Mouse (Mus musculus) NIH3T3 (cell line): Measurements from ENCODE around the gene Twsg1.
"Not testable (repeated sequence)": the region's sequence is repeated elsewhere in the genome, so short reads cannot be mapped to it uniquely, and the experiment has no call there.

Source experiments
- DNase-seq: peaks from one replicate; pipeline ENCODE4 v3.0.0-alpha.2; 2012; ENCODE audit warnings: low read depth

Twsg1 gene

DNA sequence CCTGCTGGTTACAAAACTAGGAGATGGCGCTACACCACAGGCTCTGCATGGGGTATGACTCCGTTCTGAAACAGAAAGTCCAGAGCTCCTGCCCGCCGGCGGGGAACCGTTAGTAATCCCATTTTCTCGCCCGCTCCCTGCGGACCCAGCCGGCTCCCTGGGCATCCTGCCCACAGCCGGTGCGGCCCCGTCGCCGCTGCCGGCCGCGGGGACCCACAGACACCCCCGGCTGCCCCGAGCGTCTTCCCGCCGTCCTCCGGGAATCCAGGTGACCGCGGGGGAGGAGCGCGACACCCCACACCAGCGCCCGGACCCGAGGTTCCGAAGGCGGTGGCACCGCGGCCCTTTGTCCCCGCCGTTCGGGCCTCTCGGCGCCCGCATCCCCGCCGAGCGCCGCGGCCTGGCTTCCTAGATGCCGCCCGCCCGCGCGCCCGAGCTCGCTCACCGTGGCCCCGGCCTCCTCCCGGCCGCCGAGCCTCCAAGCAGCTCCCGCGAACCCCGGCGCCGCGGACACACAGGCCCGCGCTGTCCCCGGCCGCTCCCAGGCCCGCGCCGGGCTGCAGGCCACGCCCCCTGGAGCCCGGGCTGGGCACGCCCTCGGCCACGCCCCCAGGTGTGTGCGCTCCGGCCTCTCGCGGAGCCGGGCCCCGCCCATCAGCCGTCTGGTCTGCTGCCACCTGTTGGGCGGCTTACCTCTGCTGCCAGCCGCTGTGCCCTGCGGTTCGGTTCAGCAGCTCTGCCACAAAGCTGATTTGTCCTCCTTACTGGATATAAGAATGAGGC lies at the start of gene Twsg1:
TSS of gene Twsg1 (minus strand) at position 605 of the 783 bp plus-strand sequence.
- peak; percentile 96 for DNase-seq

DNA sequence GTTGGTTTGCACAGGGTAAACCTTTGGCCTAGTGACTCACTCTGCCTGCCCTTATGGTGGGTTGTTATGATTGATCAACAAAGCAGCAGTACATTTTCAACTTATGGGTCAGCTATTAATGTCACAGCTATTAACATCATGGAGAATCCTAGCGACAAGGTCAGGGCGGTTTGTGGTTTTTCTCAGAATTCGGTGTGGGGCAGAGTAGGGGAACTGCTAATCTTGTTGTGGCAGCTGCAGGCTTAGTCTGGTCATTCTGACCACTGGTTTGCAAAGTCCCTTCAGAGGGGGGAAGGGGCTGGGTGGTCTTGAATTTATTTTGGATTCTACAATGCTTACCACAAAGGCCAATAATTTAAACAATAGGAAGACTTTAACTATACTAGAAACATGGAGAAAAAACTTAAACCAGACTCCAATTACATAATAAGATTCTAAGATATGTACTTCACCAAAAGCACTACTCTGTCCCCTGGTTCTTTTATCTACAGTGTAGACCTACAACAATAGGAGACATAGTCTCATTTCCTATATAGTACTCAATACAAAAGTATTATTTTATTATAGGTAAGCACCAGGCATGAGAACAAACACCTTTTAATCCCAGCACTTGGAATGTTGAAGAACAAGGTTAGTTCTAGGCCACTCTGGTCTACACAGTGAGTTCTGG lies 37.3 kb upstream of the Twsg1 start:
- no peak for DNase-seq

DNA sequence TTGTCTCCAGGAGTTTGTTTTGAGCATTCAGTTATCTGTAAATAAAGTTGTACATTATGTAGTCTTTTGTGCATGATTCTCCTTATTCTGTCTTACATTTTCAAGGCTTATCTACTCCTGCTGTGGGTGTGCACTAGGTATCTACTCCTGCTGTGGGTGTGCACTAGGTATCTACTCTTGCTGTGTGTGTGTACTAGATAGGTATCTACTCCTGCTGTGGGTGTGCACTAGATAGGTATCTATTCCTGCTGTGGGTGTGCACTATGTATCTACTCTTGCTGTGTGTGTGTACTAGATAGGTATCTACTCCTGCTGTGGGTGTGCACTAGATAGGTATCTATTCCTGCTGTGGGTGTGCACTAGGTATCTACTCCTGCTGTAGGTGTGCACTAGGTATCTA lies 25.7 kb upstream of the Twsg1 start:
- not testable (repeated sequence) for DNase-seq

DNA sequence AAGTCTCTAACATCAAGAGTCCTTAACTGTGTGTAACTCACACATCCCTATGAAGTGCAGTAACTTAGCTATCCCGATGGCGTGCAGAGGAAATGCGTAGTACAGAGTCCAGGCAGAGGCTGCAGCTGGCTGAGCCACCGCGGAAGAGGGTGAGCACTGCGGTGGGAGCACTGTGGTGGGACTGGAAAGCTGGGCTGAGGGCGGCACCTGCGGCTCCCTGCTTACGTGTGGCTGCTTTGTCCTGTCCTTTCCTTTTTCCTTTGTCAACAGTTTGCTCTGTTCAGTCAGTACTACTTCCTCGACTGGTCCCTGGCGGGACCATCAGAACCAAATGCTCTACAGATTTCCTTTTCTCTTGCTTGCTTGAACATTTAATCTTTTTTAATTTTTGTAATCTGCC lies 16.7 kb upstream of the Twsg1 start:
- DNase-seq = no peak

DNA sequence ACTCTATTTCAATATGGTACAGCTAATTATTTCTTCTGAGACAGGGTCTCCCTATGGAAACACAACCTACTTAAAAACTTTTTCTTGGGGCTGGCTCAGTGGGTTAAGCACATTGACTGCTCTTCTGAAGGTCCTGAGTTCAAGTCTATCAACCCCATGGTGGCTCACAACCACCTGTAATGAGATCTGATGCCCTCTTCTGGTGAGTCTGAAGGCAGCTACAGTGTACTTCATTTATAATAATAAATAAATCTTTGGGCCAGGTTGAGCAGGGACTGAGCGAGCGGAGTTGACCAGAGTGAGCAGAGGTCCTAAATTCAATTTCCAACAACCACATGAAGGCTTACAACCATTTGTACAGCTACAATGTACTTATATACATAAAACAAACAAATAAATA lies 11.2 kb upstream of the Twsg1 start:
- no peak for DNase-seq

DNA sequence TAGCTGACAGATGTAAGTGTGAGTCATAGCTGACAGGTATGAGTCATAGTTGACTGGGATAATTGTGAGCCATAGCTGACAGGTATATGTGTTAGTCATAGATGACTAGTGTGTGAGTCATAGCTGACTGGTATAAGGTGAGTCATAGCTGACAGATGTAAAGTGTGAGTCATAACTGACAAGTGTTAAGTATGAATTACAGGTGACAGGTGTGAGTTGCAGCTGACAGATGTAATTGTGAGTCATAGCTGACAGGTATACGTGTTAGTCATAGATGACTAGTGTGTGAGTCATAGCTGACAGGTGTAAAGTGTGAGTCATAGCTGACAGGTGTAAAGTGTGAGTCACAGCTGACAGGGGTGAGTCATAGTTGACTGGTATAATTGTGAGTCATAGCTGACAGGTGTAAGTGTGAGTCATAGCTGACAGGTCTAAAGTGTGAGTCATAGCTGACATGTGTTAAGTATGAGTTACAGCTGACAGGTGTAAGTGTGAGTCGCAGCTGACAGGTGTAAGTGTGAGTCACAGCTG lies 10.6 kb upstream of the Twsg1 start:
- DNase-seq = peak; percentile 75

DNA sequence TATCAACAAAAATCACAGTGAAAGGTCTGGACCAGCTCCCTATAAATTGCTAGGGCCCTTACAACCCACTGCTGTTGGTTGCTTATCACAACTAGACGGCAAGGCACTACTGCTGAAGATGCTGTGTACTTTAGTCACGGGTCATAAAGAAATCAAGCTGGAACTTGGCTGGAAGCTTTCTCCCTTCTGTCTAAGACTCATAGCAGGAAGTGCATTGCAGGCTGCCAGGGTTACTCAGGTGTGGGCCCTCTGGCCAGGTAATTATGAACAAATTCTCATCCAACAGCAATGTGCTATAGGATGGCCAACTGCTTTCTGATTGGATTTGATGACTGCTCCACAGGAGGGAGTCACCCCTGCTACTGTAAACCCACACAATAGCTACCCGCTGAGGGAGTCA lies 8.0 kb upstream of the Twsg1 start:
- DNase-seq = no peak

DNA sequence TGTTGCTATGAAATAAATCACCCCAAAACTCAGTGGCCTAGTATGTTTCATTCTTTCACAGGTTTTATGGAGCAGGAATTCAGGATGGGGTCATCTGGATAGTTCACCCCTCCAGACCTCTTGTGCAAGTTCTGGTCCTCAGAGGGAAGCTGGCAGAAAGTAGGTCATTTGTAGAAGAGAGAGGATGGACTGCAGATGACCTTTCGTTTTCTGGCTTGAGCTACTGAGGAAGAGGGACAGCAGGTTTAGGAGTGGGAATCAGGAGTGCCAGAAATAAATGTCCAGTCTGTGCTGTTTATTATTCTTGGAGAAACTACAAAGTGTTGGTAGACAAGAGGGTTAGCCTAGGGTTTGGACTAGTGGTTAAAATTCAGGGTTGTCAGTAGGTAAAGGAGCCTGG lies 7.3 kb upstream of the Twsg1 start:
- DNase-seq = no peak

DNA sequence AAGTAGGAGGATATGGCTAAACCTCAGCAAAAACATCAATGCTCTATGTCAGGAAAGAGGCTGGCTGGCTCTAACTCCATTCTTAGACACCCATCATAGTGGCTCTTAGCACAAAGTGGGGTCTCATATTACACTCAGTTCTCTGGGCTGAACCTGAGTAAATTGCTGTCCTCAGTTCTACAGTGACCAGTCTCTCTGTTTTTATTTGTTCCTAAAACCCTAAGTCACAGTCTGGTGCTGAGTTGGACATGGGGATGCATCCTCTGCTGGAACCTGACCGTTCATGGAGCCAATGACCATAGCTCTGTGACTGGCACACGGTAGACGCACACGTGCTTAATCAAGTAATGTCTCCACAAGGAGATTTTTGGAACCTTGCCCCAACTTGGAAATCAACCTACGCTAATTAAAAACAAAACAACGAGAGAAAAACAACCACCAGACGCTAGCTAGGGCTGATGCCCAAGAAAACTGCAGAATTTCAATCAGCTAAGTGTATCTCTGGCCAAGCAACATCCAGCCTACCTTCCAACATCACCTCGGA lies 6.8 kb upstream of the Twsg1 start:
- DNase-seq = no peak

DNA sequence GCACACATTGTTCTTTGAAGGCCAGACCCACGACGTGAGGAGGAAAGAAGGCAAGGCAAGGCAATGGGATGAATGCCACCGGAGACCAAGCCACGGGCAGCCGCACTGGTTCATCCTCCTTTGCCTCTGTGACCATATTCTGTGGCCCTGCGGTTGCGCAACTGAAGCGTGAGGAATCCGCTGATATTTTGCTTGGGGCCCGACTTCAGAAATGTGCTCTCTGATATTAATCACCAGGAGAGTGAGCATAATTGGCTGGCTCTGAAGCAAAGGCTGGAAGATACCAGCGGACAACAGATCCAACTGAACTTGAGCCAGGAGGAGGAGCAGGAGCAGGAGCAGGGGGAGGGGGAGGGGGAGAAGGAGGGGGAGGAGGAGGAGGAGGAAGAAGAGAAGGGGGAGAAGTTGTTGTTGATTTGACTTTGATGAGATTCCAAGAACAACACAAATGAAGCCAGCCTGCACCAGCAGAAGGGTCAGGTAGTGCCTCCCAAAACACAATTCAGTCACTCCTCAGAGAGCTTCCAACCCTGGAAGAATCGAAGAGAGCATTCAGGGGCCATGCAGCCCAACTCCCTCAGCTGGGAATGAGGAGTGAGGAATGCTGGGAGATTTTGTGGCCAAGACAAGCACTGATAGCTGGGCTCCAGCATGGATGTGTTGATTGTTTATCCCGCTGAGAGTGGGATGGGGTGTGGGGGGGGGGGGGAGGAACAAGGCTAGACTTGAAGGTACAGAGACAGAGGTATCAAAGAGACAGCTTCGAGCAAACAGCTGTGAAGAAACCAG lies 6.2 kb upstream of the Twsg1 start:
- DNase-seq = peak; percentile 13

DNA sequence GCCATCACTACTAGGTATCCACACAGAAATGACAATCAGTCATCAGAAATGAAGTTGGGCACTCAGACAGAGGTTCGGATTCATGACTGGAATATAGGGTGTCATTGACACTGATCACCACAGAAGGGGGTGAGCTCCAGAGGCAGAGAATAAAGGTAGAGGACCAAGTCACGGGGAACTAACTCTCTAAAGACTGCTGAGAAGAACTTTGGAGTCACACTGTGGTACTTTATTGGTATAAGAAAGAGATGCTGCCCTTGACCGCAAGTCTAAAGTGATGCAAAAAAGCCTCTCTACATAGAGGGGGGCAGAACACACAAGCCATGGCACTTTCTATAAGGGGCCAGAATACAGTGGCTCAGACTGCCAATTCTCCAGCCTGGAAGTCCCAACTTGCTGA lies 5.1 kb upstream of the Twsg1 start:
- DNase-seq = no peak

DNA sequence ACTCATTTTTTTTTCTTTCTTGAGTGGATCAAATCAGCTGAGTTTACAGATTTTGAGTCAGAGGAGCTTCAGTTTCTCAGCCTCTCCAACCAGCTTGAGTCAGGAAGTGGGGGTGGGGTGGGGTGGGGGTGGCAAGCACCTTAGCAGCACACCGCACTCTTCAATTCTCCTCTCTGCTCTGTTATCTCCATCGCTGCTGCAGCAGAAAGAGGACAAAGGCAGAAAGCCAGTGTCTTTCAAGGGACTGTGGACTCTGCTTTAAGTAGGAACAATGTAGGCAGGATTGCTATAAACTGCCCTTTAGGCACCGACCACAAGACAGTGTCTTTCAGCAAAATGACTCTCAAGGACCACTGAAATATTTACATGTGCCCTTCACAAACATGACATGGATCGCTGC lies 2.9 kb upstream of the Twsg1 start:
- DNase-seq = no peak

DNA sequence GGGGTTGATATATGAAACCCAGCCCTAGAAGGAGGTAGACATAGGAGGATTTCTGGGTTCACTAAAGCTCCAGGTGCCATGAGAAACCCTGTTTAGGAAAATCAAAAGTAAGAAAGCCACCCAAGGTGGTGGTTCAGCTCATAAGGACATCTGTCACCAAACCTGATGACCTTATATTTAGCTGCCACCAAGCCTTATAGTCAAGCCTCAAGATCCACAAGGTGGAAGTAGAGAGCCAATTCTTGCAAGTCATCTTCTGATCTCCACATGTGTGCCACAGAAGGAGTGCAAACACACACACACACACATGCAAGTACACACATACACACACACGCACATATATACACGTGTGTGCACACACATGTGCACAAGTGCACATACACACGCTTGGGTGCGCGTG lies 1.1 kb upstream of the Twsg1 start:
- DNase-seq = peak; percentile 27

DNA sequence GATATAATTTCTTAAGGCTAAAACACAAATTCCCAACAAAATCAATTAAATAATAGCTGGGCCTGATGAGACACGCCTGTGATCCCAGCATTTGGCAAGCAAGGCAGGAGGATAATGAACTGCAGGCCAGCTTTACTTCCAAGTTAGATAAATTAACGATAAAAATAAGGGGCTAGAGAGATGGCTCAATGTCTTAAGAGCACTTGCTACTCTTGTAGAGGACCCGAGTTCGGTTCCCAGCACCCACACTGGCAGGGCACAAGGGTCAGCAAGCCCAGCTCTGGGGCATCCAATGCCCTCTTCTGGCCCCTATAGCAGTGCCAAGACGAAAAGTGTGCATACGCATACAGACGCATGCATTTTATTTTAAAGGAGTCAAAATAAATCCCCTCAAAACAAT lies 843 bp downstream of the Twsg1 start:
- DNase-seq = no peak

DNA sequence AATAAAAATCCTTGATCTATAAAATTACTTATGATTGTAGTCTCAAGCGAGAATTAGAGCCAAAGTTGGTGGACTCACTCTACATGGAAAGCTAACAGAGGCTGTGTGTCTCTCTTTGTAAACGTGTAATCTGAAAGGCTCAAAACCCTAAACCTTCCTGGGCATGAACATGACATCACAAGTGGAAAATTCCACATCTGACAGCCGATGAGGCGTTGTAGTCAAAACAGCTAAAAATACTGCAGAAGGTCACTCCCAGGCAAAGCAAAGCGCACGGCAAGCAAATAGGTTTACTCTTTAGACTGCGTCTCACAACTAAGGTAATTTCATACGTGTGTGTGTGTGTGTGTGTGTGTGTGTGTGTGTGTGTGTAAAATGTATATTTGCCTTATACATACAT lies 3.7 kb downstream of the Twsg1 start:
- no peak for DNase-seq

DNA sequence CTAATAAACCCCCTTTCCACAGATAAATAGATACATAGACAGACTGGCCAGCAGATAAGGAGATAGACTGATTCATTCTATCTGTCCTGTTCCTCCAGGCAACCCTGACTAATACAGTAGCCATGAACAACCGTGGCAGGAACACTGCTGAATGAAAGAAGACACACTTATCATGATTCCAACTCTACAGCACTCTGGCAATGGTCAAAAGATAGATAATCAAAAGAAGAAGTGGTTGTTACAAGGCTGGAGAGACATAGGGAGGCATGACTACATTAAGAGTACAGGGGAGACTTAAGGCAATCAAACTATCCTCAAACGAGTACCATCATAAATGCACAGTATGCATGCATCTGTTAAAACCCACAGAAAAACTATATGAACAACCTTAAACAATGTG lies 5.6 kb downstream of the Twsg1 start:
- no peak for DNase-seq

DNA sequence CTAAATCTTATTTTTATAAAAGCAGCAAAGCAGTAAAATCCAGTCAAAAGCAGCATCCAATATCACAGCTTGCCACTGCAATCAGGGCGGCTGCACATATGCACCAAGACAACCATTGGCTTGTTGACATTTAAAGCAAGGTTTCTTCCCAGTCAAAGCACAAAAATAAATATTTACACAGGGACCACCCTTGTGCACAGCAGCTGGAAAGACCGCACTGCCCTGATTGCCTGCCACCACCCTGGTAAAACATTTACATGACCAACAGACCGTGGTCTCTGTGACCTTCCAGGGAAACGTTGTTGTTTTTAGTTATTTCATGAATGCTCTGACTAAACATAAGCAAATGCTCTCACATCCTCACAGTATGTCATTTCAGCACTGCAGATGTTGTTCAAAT lies 8.6 kb downstream of the Twsg1 start:
- DNase-seq = no peak

DNA sequence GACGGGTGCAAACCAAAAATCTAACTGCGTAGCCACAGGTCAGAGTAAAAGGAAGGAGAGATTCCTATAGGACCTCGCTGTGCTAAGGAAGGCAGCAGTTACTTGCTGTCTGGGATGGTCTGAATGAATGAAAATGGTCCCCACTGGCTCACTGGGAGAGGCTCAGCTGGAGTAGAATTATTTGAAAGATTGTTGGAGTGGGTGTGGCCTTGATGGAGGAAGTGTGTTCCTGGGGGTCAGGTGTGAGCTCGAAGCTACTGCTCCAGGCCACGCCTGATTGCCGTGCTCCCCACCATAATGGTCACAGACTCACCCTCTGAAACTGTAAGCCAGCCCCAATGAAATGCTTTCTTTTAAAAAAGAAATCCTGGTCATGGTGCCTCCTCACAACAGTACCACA lies 9.8 kb downstream of the Twsg1 start:
- DNase-seq = no peak

DNA sequence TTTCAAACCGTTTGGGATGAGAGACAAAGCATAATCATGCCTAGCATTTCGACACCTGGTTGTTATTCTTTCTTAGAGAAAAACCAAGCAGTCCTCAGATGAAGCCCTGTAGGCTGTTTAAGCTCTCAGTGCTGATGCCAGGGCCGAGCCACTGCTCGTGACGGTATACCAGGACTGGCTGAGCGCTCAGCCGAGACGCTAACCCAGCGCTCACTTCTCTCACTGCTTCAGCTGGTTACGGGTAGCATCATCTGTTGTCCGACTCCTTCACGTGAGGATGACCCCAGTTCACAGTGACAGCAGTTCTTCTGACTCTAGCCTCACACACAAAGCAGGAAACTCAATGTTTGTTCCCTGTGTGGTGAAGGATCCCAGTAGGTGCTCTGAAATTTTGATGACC lies 10.8 kb downstream of the Twsg1 start:
- DNase-seq = no peak

DNA sequence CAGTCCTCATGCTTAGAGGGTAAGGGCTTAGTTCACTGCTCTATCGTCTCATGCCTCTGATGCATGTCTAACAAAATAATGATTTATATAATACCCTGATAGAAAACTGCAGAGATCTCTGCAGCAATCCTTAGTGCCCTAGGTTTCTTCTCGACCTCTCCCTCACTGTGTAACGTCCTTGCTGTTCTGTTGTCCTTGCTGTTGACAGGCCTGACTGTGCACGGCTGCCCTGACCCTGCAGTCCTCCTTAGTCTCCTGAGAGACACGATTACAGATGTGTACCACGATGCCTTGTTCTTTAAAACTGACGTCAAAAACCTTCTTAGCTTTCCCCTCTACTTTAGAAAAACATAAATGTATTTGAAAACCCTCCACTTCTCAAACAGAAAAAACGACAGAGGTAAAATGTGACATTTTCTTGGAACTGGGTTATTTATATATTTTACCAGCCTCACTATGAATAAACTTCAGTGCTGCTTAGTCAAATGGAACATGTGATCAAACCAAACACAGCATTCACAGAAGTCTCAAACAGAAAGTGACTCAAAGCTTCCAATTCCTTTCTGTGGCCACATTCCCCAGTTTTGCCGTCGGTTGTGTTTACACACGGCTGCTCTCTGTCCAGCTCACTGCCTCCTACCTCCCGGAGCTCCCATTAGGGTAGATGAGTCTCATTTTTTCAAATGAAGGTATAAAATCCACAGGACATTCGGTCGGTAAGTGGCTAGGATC lies 11.4 kb downstream of the Twsg1 start:
- peak; percentile 84 for DNase-seq

DNA sequence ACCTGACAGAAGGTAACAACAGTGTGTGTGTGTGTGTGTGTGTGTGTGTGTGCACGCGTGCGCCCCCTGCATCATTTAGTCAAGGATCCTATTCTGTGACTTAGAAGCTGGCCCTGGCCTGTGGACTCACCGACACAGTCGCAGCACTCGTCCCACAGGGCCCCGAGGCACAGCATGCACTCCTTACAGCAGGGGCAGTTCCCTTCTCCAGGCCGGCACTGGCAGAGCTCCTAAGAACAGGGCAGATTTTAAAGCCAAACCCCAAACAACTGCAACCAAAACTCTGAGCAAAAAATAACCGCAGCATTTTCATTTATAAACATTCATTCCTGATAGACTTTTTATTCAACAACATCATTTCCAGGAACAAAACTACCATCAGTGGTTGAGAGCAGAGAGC lies 13.4 kb downstream of the Twsg1 start:
- DNase-seq = no peak

DNA sequence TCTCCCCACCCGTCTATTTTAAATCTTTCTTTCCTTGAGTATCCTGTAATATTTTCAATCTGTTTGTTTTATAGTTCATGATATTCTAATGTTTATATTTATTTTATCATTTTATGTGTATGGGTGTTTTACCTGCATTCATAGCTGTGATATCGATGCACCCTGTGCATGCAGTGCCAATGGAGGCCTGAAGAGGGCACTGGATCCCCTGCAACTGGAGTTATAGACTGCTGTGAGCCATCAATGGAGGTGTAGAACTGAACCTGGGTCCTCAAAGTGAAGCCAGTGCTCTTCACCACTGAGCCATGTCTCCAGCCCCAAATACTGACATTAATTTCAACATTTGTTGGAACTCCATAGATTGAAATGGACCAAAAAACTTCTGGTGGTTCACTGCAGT lies 17.3 kb downstream of the Twsg1 start:
- peak; percentile 21 for DNase-seq
